Mouse (Mus musculus) kidney, postnatal 0 days (tissue): Measurements from ENCODE around the gene Capn8. TPM values are rescaled to one million over a fixed set of nuclear protein-coding genes. Genes with fewer than 3 reads are reported as not detected.
A peak's percentile ranks its signal among the peaks of the same experiment; 100 is the strongest.

Source experiments
- ATAC-seq: fragments of 200-750 bp; cut with Nextera tagmentation; replicated peaks from 2 replicates; pipeline ENCODE4 v1.8.0; 2017; ENCODE audit warnings: low read depth, moderate number of reproducible peaks, moderate TSS enrichment, moderate library complexity; ENCODE audit not compliant: low FRiP score
- DNase-seq: peaks from one replicate; pipeline ENCODE4 v3.0.0-alpha.2; 2016; ENCODE audit warnings: low spot score
- H3K27ac ChIP-seq: fragments of 300-500 bp; sonication (generic); 2 replicates; pipeline ENCODE4 v1.5.1; 2014; ENCODE audit warnings: mild to moderate bottlenecking
- H3K27me3 ChIP-seq: fragments of 300-500 bp; sonication (generic); 2 replicates; pipeline ENCODE4 v1.6.1; 2014; ENCODE audit warnings: low read length, mixed read lengths; ENCODE audit not compliant: insufficient read depth
- H3K36me3 ChIP-seq: fragments of 300-500 bp; sonication (generic); 2 replicates; pipeline ENCODE4 v1.6.1; 2014; ENCODE audit warnings: low read length, mixed read lengths; ENCODE audit not compliant: insufficient read depth
- H3K4me1 ChIP-seq: fragments of 300-500 bp; sonication (generic); replicated peaks from 2 replicates; pipeline ENCODE4 v1.6.1; 2014; ENCODE audit warnings: antibody characterized with exemption, low read length, mixed read lengths; ENCODE audit not compliant: insufficient read depth
- H3K4me2 ChIP-seq: fragments of 300-500 bp; sonication (generic); 2 replicates; pipeline ENCODE4 v1.6.1; 2014; ENCODE audit warnings: mild to moderate bottlenecking, low read length, moderate library complexity, mixed read lengths
- H3K4me3 ChIP-seq: fragments of 300-500 bp; sonication (generic); replicated peaks from 2 replicates; pipeline ENCODE4 v1.5.1; 2014; ENCODE audit warnings: low read depth, low read length
- H3K9ac ChIP-seq: fragments of 300-500 bp; sonication (generic); 2 replicates; pipeline ENCODE4 v1.6.1; 2014; ENCODE audit warnings: low read depth, low read length
- H3K9me3 ChIP-seq: fragments of 300-500 bp; sonication (generic); replicated peaks from 2 replicates; pipeline ENCODE4 v1.6.1; 2016; ENCODE audit warnings: low read length, inconsistent platforms, mixed read lengths
- CTCF ChIP-seq: IDR thresholded peaks from 2 replicates; pipeline ENCODE4 v1.5.1; 2016; ENCODE audit warnings: antibody characterized with exemption, low read depth, mild to moderate bottlenecking, moderate library complexity
- WGBS: fragments of 180-500 bp; shearing (Covaris S2); extraction: QIAGEN DNeasy Blood & Tissue Kit; methylation state at CpG from one replicate; pipeline ENCODE4 v1.1.7; 2014; 5-methylcytosine and 5-hydroxymethylcytosine counted together
- polyA plus RNA-seq: library from polyadenylated mRNA; unstranded; fragments of >200 nt; fragmentation: Nextera tagmentation; extraction: Ambion mirVana; gene quantifications from 2 replicates; pipeline ENCODE4 v1.2.1, GENCODE M21; 2015

Capn8 gene
- polyA plus RNA-seq, result 0.11 and 0.13 TPM in 2 replicates

DNA sequence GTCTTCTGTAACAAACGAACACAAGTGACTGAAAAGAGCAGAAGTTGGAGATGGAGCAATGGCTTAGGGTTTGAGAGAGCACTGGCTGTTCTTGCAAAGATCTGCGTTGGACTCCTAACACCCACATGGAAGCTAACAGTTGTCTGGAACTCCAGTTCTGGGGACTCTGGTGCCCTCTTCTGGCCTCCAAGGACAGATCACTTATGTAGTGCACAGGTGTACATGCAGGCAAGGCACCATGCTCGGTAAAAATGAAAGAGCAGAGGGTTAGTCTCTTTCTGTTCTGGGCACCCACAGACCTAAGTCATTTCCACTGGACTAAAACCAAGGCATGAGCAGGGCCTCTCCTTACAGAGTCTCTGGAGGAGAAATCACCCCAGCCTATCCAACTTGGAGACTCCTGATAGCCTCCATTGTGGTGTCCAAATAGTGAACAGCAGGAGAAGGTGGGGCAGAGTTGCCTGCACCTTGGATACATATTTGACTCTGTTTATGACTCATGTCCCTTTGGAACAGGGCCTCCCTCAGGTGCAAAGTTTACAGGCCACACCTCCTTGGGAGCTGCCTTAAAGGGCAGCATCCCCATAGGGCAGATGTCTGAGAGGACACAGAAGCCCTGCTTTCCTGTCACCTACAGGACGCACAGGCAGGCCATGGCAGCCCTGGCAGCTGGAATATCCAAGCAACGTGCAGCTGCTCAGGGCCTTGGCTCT lies at the start of gene Capn8:
TSS of gene Capn8 (plus strand) at position 600 of the 713 bp plus-strand sequence.
- Histone ChIP-seq H3K9me3 (no peaks in the 10 kb centered on the region), H3K4me2 (no peak within 1 kb of the TSS), H3K4me1 (0 out of 2 replicates have a peak, but pooled peaks cover 4% of the 10 kb centered on the region), H3K27me3 (no peaks in the 10 kb centered on the region), H3K36me3 (no peaks in the 10 kb centered on the region), H3K27ac (no peak within 1 kb of the TSS), H3K4me3 (no peak within 1 kb of the TSS), H3K9ac (no peak within 1 kb of the TSS)
- WGBS, result 75% methylated on average over 5 of the region's 5 CpGs
- no peak for ATAC-seq
- DNase-seq, result no peak
- peak; percentile 60 for TF ChIP-seq CTCF

DNA sequence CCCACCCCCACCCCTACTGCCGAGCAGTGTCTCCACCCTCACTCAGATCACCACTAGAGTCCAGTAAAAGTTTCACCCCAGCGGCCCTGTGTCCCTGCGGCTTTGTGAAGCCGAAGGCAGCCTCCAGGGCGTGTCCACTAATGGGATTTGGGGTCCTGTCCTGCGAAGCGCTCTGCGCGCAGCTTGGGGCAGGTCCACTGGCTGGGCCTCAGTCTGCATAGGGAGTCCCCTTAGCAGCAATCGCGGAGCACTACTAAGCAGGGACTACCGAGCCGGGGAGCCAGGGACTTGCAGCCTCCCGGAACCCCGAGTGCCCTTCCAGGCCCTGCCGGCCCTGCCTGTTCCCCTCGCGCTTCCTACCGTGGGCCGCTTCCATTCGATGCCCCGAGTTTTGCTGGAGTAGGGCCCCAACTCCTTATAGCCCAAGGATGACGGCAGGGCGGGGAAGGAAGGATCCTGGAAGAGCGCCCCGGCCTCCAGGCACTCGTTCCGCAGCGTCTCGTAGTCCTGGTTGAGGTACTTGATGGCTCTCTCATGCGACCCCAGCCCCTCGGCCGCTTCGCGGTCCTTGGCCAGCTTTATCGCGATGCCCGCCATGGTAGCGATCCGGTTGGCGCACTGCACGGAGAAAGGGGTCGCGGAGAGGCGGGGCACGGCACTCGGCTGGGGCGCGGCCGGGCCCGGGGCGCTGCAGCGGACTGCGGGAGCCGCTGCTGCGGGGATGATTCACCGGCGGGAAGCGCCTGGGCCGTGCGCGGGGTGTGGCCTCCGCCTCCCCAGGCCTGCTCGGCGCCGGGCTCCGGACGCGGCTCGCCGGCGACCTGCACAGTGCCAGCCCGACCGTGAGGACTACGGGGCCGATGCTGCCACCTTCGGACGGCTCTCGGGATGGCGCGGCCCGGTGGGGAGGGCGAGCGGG lies 47.8 kb upstream of the Capn8 start, which contains the start of gene Capn2:
TSS of gene Capn2 (minus strand) at position 851 of the 919 bp plus-strand sequence.
- Histone ChIP-seq H3K4me2 (peak within 1 kb of the TSS; percentile 86), H3K9ac (peak within 1 kb of the TSS; percentile 97), H3K36me3 (0 out of 2 replicates have a peak, but pooled peaks cover 5% of the 10 kb centered on the region), H3K27ac (peak within 1 kb of the TSS; percentile 95), H3K27me3 (no peaks in the 10 kb centered on the region), H3K9me3 (no peaks in the 10 kb centered on the region), H3K4me3 (peak within 1 kb of the TSS; percentile 86), H3K4me1 (peaks cover 24% of the 10 kb centered on the region)
- ATAC-seq (peak; percentile 91), DNase-seq (peak; percentile 83)
- WGBS, result under 1% methylated on average over 68 of the region's 84 CpGs
- TF ChIP-seq CTCF, result peak; percentile 70

DNA sequence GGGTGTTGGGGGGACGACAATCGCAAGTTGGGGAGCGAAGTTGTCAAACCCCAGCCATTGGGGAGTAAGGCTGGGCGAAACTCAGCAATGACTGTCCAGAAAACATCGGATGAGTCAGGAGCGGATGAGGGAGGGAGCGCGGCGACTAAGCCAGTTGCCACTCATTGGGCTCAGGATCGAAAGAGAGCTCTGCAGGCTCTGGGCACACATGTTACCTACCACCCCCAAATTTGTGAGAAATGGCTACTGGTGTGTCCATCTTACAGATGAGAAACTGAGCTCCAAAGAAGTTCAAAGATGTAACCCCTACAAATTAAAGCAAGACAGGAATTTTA lies 47.2 kb upstream of the Capn8 start:
- Histone ChIP-seq H3K9me3 (no peaks in the 10 kb centered on the region), H3K4me1 (peaks cover 24% of the 10 kb centered on the region), H3K36me3 (0 out of 2 replicates have a peak, but pooled peaks cover 3% of the 10 kb centered on the region), H3K27ac (peak overlapping the region; percentile 95), H3K4me2 (peak overlapping the region; percentile 86), H3K27me3 (no peaks in the 10 kb centered on the region), H3K4me3 (peak overlapping the region; percentile 86), H3K9ac (peak overlapping the region; percentile 97)
- WGBS, result 3% methylated on average over 10 of the region's 10 CpGs
- TF ChIP-seq CTCF, result no peak
- 0 out of 2 replicates have a peak, but pooled peaks have one; percentile 5 for ATAC-seq
- no peak for DNase-seq

DNA sequence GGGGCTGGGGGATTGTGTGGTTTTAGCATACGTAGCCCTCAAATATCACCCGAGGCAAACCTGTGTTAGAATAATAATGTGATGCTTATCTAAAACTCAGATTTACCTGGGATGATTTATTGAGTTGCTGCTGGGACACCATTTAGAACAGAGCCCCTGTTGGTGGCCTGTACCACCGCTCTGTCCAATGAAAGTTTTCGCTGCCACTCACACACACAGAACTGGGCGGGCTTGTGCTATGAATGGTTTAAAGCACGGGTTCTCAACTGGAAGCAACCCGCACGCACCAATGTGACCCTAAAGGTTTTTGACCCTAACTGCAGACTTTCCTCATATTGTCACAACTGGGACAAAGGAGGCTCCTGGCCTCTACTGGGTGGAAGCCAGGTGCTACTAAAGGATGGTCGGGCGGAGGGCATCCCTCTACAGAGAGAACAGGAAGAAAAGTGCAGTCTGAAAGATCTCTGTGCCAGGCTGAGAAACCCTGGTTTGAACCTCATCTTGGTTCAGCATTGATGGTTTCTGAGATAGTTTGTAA lies 46.6 kb upstream of the Capn8 start:
- no peaks in the 10 kb centered on the region for H3K27me3 ChIP-seq
- no peak overlapping the region for H3K4me3 ChIP-seq
- no peak for TF ChIP-seq CTCF
- no peak overlapping the region for H3K9ac ChIP-seq
- no peaks in the 10 kb centered on the region for H3K9me3 ChIP-seq
- 63% methylated on average over 10 of the region's 10 CpGs for WGBS
- H3K36me3 ChIP-seq, result 0 out of 2 replicates have a peak, but pooled peaks cover 3% of the 10 kb centered on the region
- no peak overlapping the region for H3K27ac ChIP-seq
- no peak for DNase-seq
- peaks cover 24% of the 10 kb centered on the region for H3K4me1 ChIP-seq
- no peak for ATAC-seq
- H3K4me2 ChIP-seq, result peak overlapping the region; percentile 86

DNA sequence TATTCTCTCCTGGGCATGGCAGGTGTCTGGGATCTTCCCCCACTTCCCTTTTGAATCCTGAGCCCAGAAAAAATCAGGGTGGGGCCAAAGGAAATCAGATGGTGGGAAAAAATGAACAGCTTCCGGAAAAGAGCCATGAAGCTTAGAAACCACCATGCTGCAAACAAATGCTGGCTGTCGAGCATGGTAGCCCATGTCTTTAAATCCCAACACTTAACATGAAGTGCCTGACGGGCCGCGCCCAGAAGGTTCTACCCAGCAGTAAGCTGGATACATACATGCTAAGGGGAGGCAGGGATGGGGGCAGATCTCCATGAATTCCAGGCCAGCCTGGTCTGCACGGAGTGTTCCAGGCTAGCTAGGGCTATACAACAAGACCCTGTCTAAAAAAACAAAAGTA lies 46.0 kb upstream of the Capn8 start:
- H3K4me1 ChIP-seq, result peaks cover 24% of the 10 kb centered on the region
- ATAC-seq, result no peak
- H3K9ac ChIP-seq, result no peak overlapping the region
- no peak overlapping the region for H3K4me3 ChIP-seq
- no peak for DNase-seq
- no peak overlapping the region for H3K27ac ChIP-seq
- H3K27me3 ChIP-seq, result no peaks in the 10 kb centered on the region
- 0 out of 2 replicates have a peak, but pooled peaks cover 3% of the 10 kb centered on the region for H3K36me3 ChIP-seq
- no peaks in the 10 kb centered on the region for H3K9me3 ChIP-seq
- TF ChIP-seq CTCF, result no peak
- 86% methylated on average over 6 of the region's 6 CpGs for WGBS
- H3K4me2 ChIP-seq, result no peak overlapping the region

DNA sequence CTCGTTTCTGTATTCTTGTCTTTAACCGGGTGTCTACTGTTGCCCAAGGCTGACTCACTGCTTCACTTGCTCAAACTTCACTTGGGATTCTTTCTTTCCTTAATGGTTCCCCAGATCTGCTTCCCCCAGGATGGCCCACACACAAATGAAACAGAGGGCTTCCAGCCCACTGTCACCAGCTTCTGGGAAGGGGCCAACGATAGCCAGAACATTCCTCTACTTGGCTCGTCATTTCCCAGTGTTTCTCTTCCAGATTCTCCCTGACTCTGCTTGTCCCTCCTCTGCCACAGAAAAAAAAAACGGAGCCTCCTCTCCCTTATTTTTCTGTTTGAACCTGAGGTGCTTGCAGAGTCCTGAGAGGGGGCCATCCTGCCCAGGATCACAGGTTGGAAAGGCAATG lies 45.5 kb upstream of the Capn8 start:
- WGBS, result 60% methylated on average over 5 of the region's 5 CpGs
- no peaks in the 10 kb centered on the region for H3K27me3 ChIP-seq
- ATAC-seq (no peak), DNase-seq (no peak)
- no peaks in the 10 kb centered on the region for H3K9me3 ChIP-seq
- H3K27ac ChIP-seq, result peak overlapping the region; percentile 78; the same call in 1 of the 2 replicates
- H3K4me1 ChIP-seq, result peaks cover 24% of the 10 kb centered on the region
- no peak for TF ChIP-seq CTCF
- 0 out of 2 replicates have a peak, but pooled peaks cover 3% of the 10 kb centered on the region for H3K36me3 ChIP-seq
- no peak overlapping the region for H3K9ac ChIP-seq
- H3K4me2 ChIP-seq, result peak overlapping the region; percentile 39; the same call in 1 of the 2 replicates
- no peak overlapping the region for H3K4me3 ChIP-seq
